Mouse (Mus musculus): Measurements from ENCODE around the gene Gnb3. TPM values are rescaled to one million over a fixed set of nuclear protein-coding genes. Genes with fewer than 3 reads are reported as not detected.

Gnb3 gene
- polyA plus RNA-seq, 1 experiment from 2014 or later, result 1.1 TPM

GRCm38 (mm10) chr6:124786756-124787420, 53.2 kb downstream of the Gnb3 start:
- Histone ChIP-seq H3K4me2 (no peak overlapping the region), H3K27ac (no peak overlapping the region), H3K27me3 (replicated peaks) (no peaks in the 10 kb centered on the region), H3K4me3 (replicated peaks) (no peak overlapping the region), H3K36me3 (no peaks in the 10 kb centered on the region), H3K9me3 (no peaks in the 10 kb centered on the region), H3K9ac (no peak overlapping the region), H3K4me1 (peaks cover 4% of the 10 kb centered on the region; the same call in 1 of the 2 replicates)
- no peak for ATAC-seq (ENCODE audit: insufficient read depth, low FRiP score, low read depth)
- WGBS, result 50% methylated on average over 8 of the region's 8 CpGs

Other genes starting within 250 kb of the Gnb3 start
- gene C1s2, start 204.2 kb downstream of the Gnb3 start, polyA plus RNA-seq (2015; fragmentation: Nextera tagmentation; extraction: Ambion mirVana), result 0.06 and 0.13 TPM in 2 replicates
- 79.3 and 85.3 TPM in 2 replicates for gene Lpcat3, start 177.2 kb downstream of the Gnb3 start, polyA plus RNA-seq (2015; fragmentation: Nextera tagmentation; extraction: Ambion mirVana)
- 191 and 202 TPM in 2 replicates for gene Emg1, start 128.1 kb downstream of the Gnb3 start, polyA plus RNA-seq (2015; fragmentation: Nextera tagmentation; extraction: Ambion mirVana)
- 355 and 390 TPM in 2 replicates for gene Phb2, start 127.9 kb downstream of the Gnb3 start, polyA plus RNA-seq (2015; fragmentation: Nextera tagmentation; extraction: Ambion mirVana)
- 19.0 and 19.8 TPM in 2 replicates for gene Ptpn6, start 101.6 kb downstream of the Gnb3 start, polyA plus RNA-seq (2015; fragmentation: Nextera tagmentation; extraction: Ambion mirVana)
- gene Grcc10, start 98.9 kb downstream of the Gnb3 start, polyA plus RNA-seq (2015; fragmentation: Nextera tagmentation; extraction: Ambion mirVana), result 331 and 401 TPM in 2 replicates
- gene Gm45234, start 84.3 kb downstream of the Gnb3 start, polyA plus RNA-seq (2015; fragmentation: Nextera tagmentation; extraction: Ambion mirVana), result not detected in 2 replicates
- 13.9 and 16.2 TPM in 2 replicates for gene Atn1, start 83.8 kb downstream of the Gnb3 start, polyA plus RNA-seq (2015; fragmentation: Nextera tagmentation; extraction: Ambion mirVana)
- gene Eno2, start 70.6 kb downstream of the Gnb3 start, polyA plus RNA-seq (2015; fragmentation: Nextera tagmentation; extraction: Ambion mirVana), result 5.3 and 6.9 TPM in 2 replicates
- gene Lrrc23, start 60.5 kb downstream of the Gnb3 start, polyA plus RNA-seq (2015; fragmentation: Nextera tagmentation; extraction: Ambion mirVana), result 0.35 and 1.3 TPM in 2 replicates
- gene Spsb2, start 31.6 kb downstream of the Gnb3 start, polyA plus RNA-seq (2015; fragmentation: Nextera tagmentation; extraction: Ambion mirVana), result 11.7 and 12.7 TPM in 2 replicates
- 890 and 914 TPM in 2 replicates for gene Tpi1, start 26.0 kb downstream of the Gnb3 start, polyA plus RNA-seq (2015; fragmentation: Nextera tagmentation; extraction: Ambion mirVana)
- 116 and 125 TPM in 2 replicates for gene Usp5, start 10.8 kb downstream of the Gnb3 start, polyA plus RNA-seq (2015; fragmentation: Nextera tagmentation; extraction: Ambion mirVana)
- 141 and 159 TPM in 2 replicates for gene Cdca3, start 10.7 kb downstream of the Gnb3 start, polyA plus RNA-seq (2015; fragmentation: Nextera tagmentation; extraction: Ambion mirVana)
- 28.4 TPM in 2 replicates for gene P3h3, start 17.5 kb upstream of the Gnb3 start, polyA plus RNA-seq (2015; fragmentation: Nextera tagmentation; extraction: Ambion mirVana)
- gene Gpr162, start 23.7 kb upstream of the Gnb3 start, polyA plus RNA-seq (2015; fragmentation: Nextera tagmentation; extraction: Ambion mirVana), result 1.2 and 1.3 TPM in 2 replicates
- 0.41 and 0.64 TPM in 2 replicates for gene Cd4, start 47.9 kb upstream of the Gnb3 start, polyA plus RNA-seq (2015; fragmentation: Nextera tagmentation; extraction: Ambion mirVana)
- 1.5 and 2.4 TPM in 2 replicates for gene Lag3, start 71.4 kb upstream of the Gnb3 start, polyA plus RNA-seq (2015; fragmentation: Nextera tagmentation; extraction: Ambion mirVana)
- 322 and 340 TPM in 2 replicates for gene Ptms, start 79.8 kb upstream of the Gnb3 start, polyA plus RNA-seq (2015; fragmentation: Nextera tagmentation; extraction: Ambion mirVana)
- gene Mlf2, start 91.1 kb upstream of the Gnb3 start, polyA plus RNA-seq (2015; fragmentation: Nextera tagmentation; extraction: Ambion mirVana), result 351 and 362 TPM in 2 replicates
- gene Cops7a, start 125.3 kb upstream of the Gnb3 start, polyA plus RNA-seq (2015; fragmentation: Nextera tagmentation; extraction: Ambion mirVana), result 128 and 153 TPM in 2 replicates
- 3.8 and 4.3 TPM in 2 replicates for gene Pianp, start 156.4 kb upstream of the Gnb3 start, polyA plus RNA-seq (2015; fragmentation: Nextera tagmentation; extraction: Ambion mirVana)
- gene Zfp384, start 168.9 kb upstream of the Gnb3 start, polyA plus RNA-seq (2015; fragmentation: Nextera tagmentation; extraction: Ambion mirVana), result 17.2 and 19.4 TPM in 2 replicates
- 102 and 115 TPM in 2 replicates for gene Ing4, start 199.5 kb upstream of the Gnb3 start, polyA plus RNA-seq (2015; fragmentation: Nextera tagmentation; extraction: Ambion mirVana)
- 9.9 and 11.8 TPM in 2 replicates for gene Acrbp, start 209.4 kb upstream of the Gnb3 start, polyA plus RNA-seq (2015; fragmentation: Nextera tagmentation; extraction: Ambion mirVana)
- 4.6 and 5.0 TPM in 2 replicates for gene Lpar5, start 227.6 kb upstream of the Gnb3 start, polyA plus RNA-seq (2015; fragmentation: Nextera tagmentation; extraction: Ambion mirVana)

All from stomach, embryonic 15.5 days (tissue).